Mouse (Mus musculus) lung, embryonic 14.5 days (tissue): ENCODE measurements around the gene Polr2h. TPM values are rescaled to one million over a fixed set of nuclear protein-coding genes. Genes with fewer than 3 reads are reported as not detected.

Source experiments
- ATAC-seq: fragments of 200-750 bp; cut with Nextera tagmentation; 2 replicates; pipeline ENCODE4 v1.8.0; 2017; ENCODE audit warnings: mild to moderate bottlenecking, moderate TSS enrichment, moderate library complexity; ENCODE audit not compliant: insufficient read depth
- DNase-seq: peaks from one replicate; pipeline ENCODE4 v3.0.0-alpha.2; 2015
- H3K27ac ChIP-seq: fragments of 300-500 bp; sonication (generic); 2 replicates; pipeline ENCODE4 v1.5.1; 2014; ENCODE audit warnings: low read depth, mild to moderate bottlenecking, moderate library complexity
- H3K27me3 ChIP-seq: fragments of 300-500 bp; sonication (generic); 2 replicates; pipeline ENCODE4 v1.6.1; 2014; ENCODE audit warnings: low read length, control low read depth; ENCODE audit not compliant: insufficient read depth
- H3K36me3 ChIP-seq: fragments of 300-500 bp; sonication (generic); 2 replicates; pipeline ENCODE4 v1.6.1; 2014; ENCODE audit warnings: control low read depth; ENCODE audit not compliant: insufficient read depth
- H3K4me1 ChIP-seq: fragments of 300-500 bp; sonication (generic); 2 replicates; pipeline ENCODE4 v1.6.1; 2014; ENCODE audit warnings: antibody characterized with exemption, control low read depth; ENCODE audit not compliant: insufficient read depth
- H3K4me2 ChIP-seq: fragments of 300-500 bp; sonication (generic); 2 replicates; pipeline ENCODE4 v1.6.1; 2014; ENCODE audit warnings: mild to moderate bottlenecking
- H3K4me3 ChIP-seq: fragments of 300-500 bp; sonication (generic); 2 replicates; pipeline ENCODE4 v1.5.1; 2014; ENCODE audit warnings: low read depth, low read length
- H3K9ac ChIP-seq: fragments of 300-500 bp; sonication (generic); 2 replicates; pipeline ENCODE4 v1.6.1; 2014
- H3K9me3 ChIP-seq: fragments of 300-500 bp; sonication (generic); 2 replicates; pipeline ENCODE4 v1.6.1; 2016; ENCODE audit warnings: low read depth, low read length, control low read depth
- CTCF ChIP-seq: IDR thresholded peaks from 2 replicates; pipeline ENCODE4 v1.5.1; 2016; ENCODE audit warnings: antibody characterized with exemption, low read depth
- WGBS: fragments of 180-500 bp; shearing (Covaris S2); extraction: QIAGEN DNeasy Blood & Tissue Kit; methylation state at CpG from one replicate; pipeline ENCODE4 v1.1.7; 2014; 5-methylcytosine and 5-hydroxymethylcytosine counted together
- polyA plus RNA-seq: library from polyadenylated mRNA; unstranded; fragments of >200 nt; fragmentation: Nextera tagmentation; extraction: Ambion mirVana; gene quantifications from 2 replicates; pipeline ENCODE4 v1.2.1, GENCODE M21; 2014

Polr2h gene
- polyA plus RNA-seq, 1 experiment from 2014 or later: 114 TPM

- no peaks in the 10 kb centered on the region for H3K36me3 ChIP-seq
- no peaks in the 10 kb centered on the region for H3K9me3 ChIP-seq
- H3K4me2 ChIP-seq: peak overlapping the region; percentile 97
- peak overlapping the region; percentile 59 for H3K4me3 ChIP-seq
- peak overlapping the region; percentile 74 for H3K9ac ChIP-seq
- H3K27me3 ChIP-seq: peaks cover 31% of the 10 kb centered on the region
- ATAC-seq: peak; percentile 35
- DNase-seq: peak; percentile 38
- WGBS: 2% methylated on average over 24 of the region's 30 CpGs
- peak overlapping the region; percentile 73 for H3K27ac ChIP-seq
- H3K4me1 ChIP-seq: no peaks in the 10 kb centered on the region
- no peak; the same call in 1 of the 2 replicates for TF ChIP-seq CTCF
Measured at GRCm38 (mm10) chr16:20732251-20732924, 14.9 kb downstream of the Polr2h start.

GRCm38 (mm10) chr16:20732925-20733730 lies 15.7 kb downstream of the Polr2h start, which contains the start of gene Chrd:
Gene Chrd (plus strand): TSS chr16:20733127.
- Histone ChIP-seq H3K4me1 (no peaks in the 10 kb centered on the region), H3K9me3 (no peaks in the 10 kb centered on the region), H3K27me3 (peaks cover 31% of the 10 kb centered on the region), H3K27ac (peak within 1 kb of the TSS; percentile 73), H3K36me3 (no peaks in the 10 kb centered on the region), H3K4me3 (peak within 1 kb of the TSS; percentile 59), H3K4me2 (peak within 1 kb of the TSS; percentile 97), H3K9ac (peak within 1 kb of the TSS; percentile 74)
- peak; percentile 90 for ATAC-seq
- under 1% methylated on average over 55 of the region's 70 CpGs for WGBS
- no peak for TF ChIP-seq CTCF
- DNase-seq: peak; percentile 77

- Histone ChIP-seq H3K9me3 (no peaks in the 10 kb centered on the region), H3K36me3 (no peaks in the 10 kb centered on the region), H3K27me3 (peaks cover 31% of the 10 kb centered on the region), H3K4me2 (peak within 1 kb of the TSS; percentile 97), H3K4me3 (peak within 1 kb of the TSS; percentile 59), H3K27ac (no peak within 1 kb of the TSS), H3K4me1 (no peaks in the 10 kb centered on the region), H3K9ac (peak within 1 kb of the TSS; percentile 74)
- ATAC-seq (no peak), DNase-seq (peak; percentile 58)
- TF ChIP-seq CTCF: peak; percentile 27; the same call in 1 of the 2 replicates
- WGBS: 4% methylated on average over 45 of the region's 45 CpGs
Measured at GRCm38 (mm10) chr16:20733731-20734730, 16.6 kb downstream of the Polr2h start, which contains the start of gene Thpo. Gene Thpo (minus strand): TSS chr16:20734511.

- Histone ChIP-seq H3K4me1 (no peaks in the 10 kb centered on the region), H3K36me3 (no peaks in the 10 kb centered on the region), H3K27ac (no peak overlapping the region), H3K9me3 (no peaks in the 10 kb centered on the region), H3K27me3 (peaks cover 31% of the 10 kb centered on the region), H3K4me2 (no peak overlapping the region), H3K4me3 (no peak overlapping the region), H3K9ac (no peak overlapping the region)
- no peak for DNase-seq
- WGBS: 73% methylated on average over 5 of the region's 5 CpGs
- no peak for TF ChIP-seq CTCF
- ATAC-seq: no peak
Measured at GRCm38 (mm10) chr16:20735651-20736050, 18.2 kb downstream of the Polr2h start.

- H3K27ac ChIP-seq: no peak overlapping the region
- H3K4me1 ChIP-seq: no peaks in the 10 kb centered on the region
- WGBS: 87% methylated on average over 7 of the region's 7 CpGs
- H3K9me3 ChIP-seq: no peaks in the 10 kb centered on the region
- H3K4me2 ChIP-seq: no peak overlapping the region
- no peak for TF ChIP-seq CTCF
- no peak for ATAC-seq
- H3K9ac ChIP-seq: no peak overlapping the region
- no peak overlapping the region for H3K4me3 ChIP-seq
- no peak for DNase-seq
- H3K27me3 ChIP-seq: peaks cover 31% of the 10 kb centered on the region
- H3K36me3 ChIP-seq: no peaks in the 10 kb centered on the region
Measured at GRCm38 (mm10) chr16:20736168-20736567, 18.7 kb downstream of the Polr2h start.

- Histone ChIP-seq H3K9me3 (no peaks in the 10 kb centered on the region), H3K4me1 (no peaks in the 10 kb centered on the region), H3K36me3 (no peaks in the 10 kb centered on the region), H3K27me3 (peaks cover 31% of the 10 kb centered on the region), H3K4me3 (no peak overlapping the region), H3K9ac (no peak overlapping the region), H3K27ac (no peak overlapping the region), H3K4me2 (no peak overlapping the region)
- WGBS: 82% methylated on average over 5 of the region's 5 CpGs
- ATAC-seq (no peak), DNase-seq (no peak)
- no peak for TF ChIP-seq CTCF
Measured at GRCm38 (mm10) chr16:20736823-20737222, 19.4 kb downstream of the Polr2h start.
